In genomic region chr7:133899391-133899790, GRCm38 (mm10) we compare ENCODE assay signal across 22 mouse cellular contexts.
A peak's percentile ranks its signal among the peaks of the same experiment; 100 is the strongest.
DNase-seq lines count a peak whose midpoint lies in the region; ATAC-seq lines count a peak whose summit lies in the region.
"Had no signal": no experiment of that assay in that cellular context is flagged by ENCODE, and none has a peak within 500 bp of the region (broad histone marks: within the 10 kb centered on the region; RNA-seq: fewer than 3 reads in every experiment).

No protein-coding gene starts in this region.

- 75% methylated on average over 4 of the region's 4 CpGs for WGBS in heart, embryonic 10.5 days
- WGBS in neural tube, embryonic 15.5 days = 91% methylated on average over 4 of the region's 4 CpGs

- 0 out of 2 replicates have a peak, but pooled peaks cover 3% of the 10 kb centered on the region for H3K36me3 ChIP-seq in heart, embryonic 10.5 days
- H3K36me3 ChIP-seq in neural tube, embryonic 15.5 days = no peaks in the 10 kb centered on the region
- H3K36me3 ChIP-seq: embryonic facial prominence, embryonic 13.5 days; embryonic facial prominence, embryonic 15.5 days; forebrain, embryonic 10.5 days; forebrain, embryonic 12.5 days had no signal

- no peak overlapping the region for H3K9ac ChIP-seq in neural tube, embryonic 15.5 days (replicated peaks)
- H3K9ac ChIP-seq: embryonic facial prominence, embryonic 13.5 days; embryonic facial prominence, embryonic 15.5 days; forebrain, embryonic 12.5 days had no signal

- peaks cover 8% of the 10 kb centered on the region; the same call in 1 of the 2 replicates for H3K4me1 ChIP-seq in heart, embryonic 10.5 days
- no peaks in the 10 kb centered on the region for H3K4me1 ChIP-seq in neural tube, embryonic 15.5 days
- H3K4me1 ChIP-seq: embryonic facial prominence, embryonic 13.5 days; embryonic facial prominence, embryonic 15.5 days; forebrain, embryonic 10.5 days; forebrain, embryonic 12.5 days had no signal

- H3K27me3 ChIP-seq in heart, embryonic 10.5 days (ENCODE audit: insufficient read depth, poor library complexity, severe bottlenecking) = no peaks in the 10 kb centered on the region
- H3K27me3 ChIP-seq in neural tube, embryonic 15.5 days (replicated peaks) = no peaks in the 10 kb centered on the region
- H3K27me3 ChIP-seq: embryonic facial prominence, embryonic 13.5 days; embryonic facial prominence, embryonic 15.5 days; forebrain, embryonic 12.5 days had no signal

- ATAC-seq in neural tube, embryonic 15.5 days (ENCODE audit: low FRiP score) = no peak
- ATAC-seq: forebrain, embryonic 14.5 days had no signal

- H3K4me2 ChIP-seq in neural tube, embryonic 15.5 days = no peak overlapping the region
- H3K4me2 ChIP-seq: embryonic facial prominence, embryonic 13.5 days; embryonic facial prominence, embryonic 15.5 days; forebrain, embryonic 12.5 days had no signal

- no peak overlapping the region for H3K27ac ChIP-seq in heart, embryonic 10.5 days
- H3K27ac ChIP-seq in neural tube, embryonic 15.5 days (replicated peaks) = no peak overlapping the region
- H3K27ac ChIP-seq: embryonic facial prominence, embryonic 13.5 days; embryonic facial prominence, embryonic 15.5 days; forebrain, embryonic 10.5 days; forebrain, embryonic 12.5 days had no signal

- H3K9me3 ChIP-seq in heart, embryonic 10.5 days = no peaks in the 10 kb centered on the region
- no peaks in the 10 kb centered on the region for H3K9me3 ChIP-seq in neural tube, embryonic 15.5 days (replicated peaks)
- H3K9me3 ChIP-seq: embryonic facial prominence, embryonic 13.5 days; embryonic facial prominence, embryonic 15.5 days; forebrain, embryonic 10.5 days; forebrain, embryonic 12.5 days had no signal

- no peak overlapping the region for H3K4me3 ChIP-seq in heart, embryonic 10.5 days
- no peak overlapping the region for H3K4me3 ChIP-seq in neural tube, embryonic 15.5 days (replicated peaks)
- H3K4me3 ChIP-seq: embryonic facial prominence, embryonic 13.5 days; embryonic facial prominence, embryonic 15.5 days; erythroblast, embryonic 14.5 days; forebrain, embryonic 10.5 days; forebrain, embryonic 12.5 days had no signal

- peak; percentile 52 for DNase-seq in heart, embryonic 10.5 days (ENCODE audit: low spot score)
- DNase-seq in heart, adult 18-20 months = no peak
- peak; percentile 7 for DNase-seq in neural tube, embryonic 10.5 days (ENCODE audit: extremely low spot score, low spot score)
- DNase-seq in urinary bladder, postnatal 4 days (ENCODE audit: low spot score in 2 of 2) = peak; percentile 13 to 47
- DNase-seq in urinary bladder, adult 2 months (ENCODE audit: low spot score) = no peak
- DNase-seq: adrenal gland, adult 2 months; adrenal gland, postnatal 10 days; adrenal gland, postnatal 25 days; cerebellum, adult 11 months; cerebellum, adult 18-20 months; cerebellum, adult 8-10 months; cerebellum, adult 9-11 months; cerebellum, postnatal 14 days; cerebellum, postnatal 36 days; embryo, embryonic 11 days had no signal

Comparison
In these comparisons a context has a peak if more than half of its experiments do, and no peak if none do; other contexts are left out.
1. DNase-seq: peak in heart, embryonic 10.5 days (single experiment), neural tube, embryonic 10.5 days (single experiment) and urinary bladder, postnatal 4 days (2 of 2); none in heart, adult 18-20 months (0 of 2) and urinary bladder, adult 2 months (single experiment).